17 mouse cellular contexts compared by ENCODE assay signal in genomic region chr17:35972131-35972530, GRCm38 (mm10). TPM values are rescaled to one million over a fixed set of nuclear protein-coding genes. Genes with fewer than 3 reads are reported as not detected.
A peak's percentile ranks its signal among the peaks of the same experiment; 100 is the strongest.
DNase-seq lines count a peak whose midpoint lies in the region; ATAC-seq and TF ChIP-seq lines count a peak whose summit lies in the region.
"Had no signal": no experiment of that assay in that cellular context is flagged by ENCODE, and none has a peak within 500 bp of the region (broad histone marks: within the 10 kb centered on the region; RNA-seq: fewer than 3 reads in every experiment).

No protein-coding gene starts in this region.

- H3K4me3 ChIP-seq in G1E (ENCODE audit: low read depth, low read length): no peak overlapping the region
- no peak overlapping the region for H3K4me3 ChIP-seq in intestine, postnatal 0 days (ENCODE audit: low read depth, low read length)
- no peak overlapping the region for H3K4me3 ChIP-seq in hindbrain, embryonic 12.5 days
- H3K4me3 ChIP-seq: embryonic facial prominence, embryonic 12.5 days; forebrain, embryonic 12.5 days; heart, embryonic 12.5 days; hindbrain, embryonic 10.5 days; hindbrain, embryonic 15.5 days had no signal

- DNase-seq in lung, postnatal 36 days: peak; percentile 18
- DNase-seq in lung, postnatal 25 days (ENCODE audit: low spot score): no peak
- no peak for DNase-seq in G1E (ENCODE audit: low spot score)
- peak; percentile 40 for DNase-seq in adipocyte (ENCODE audit: low spot score)
- no peak for DNase-seq in gastrocnemius, postnatal 14 days
- DNase-seq: adrenal gland, postnatal 36 days; cerebellum, postnatal 25 days; gastrocnemius, postnatal 25 days; kidney, adult 18-20 months had no signal

- H3K27ac ChIP-seq in intestine, postnatal 0 days (ENCODE audit: low read depth, low read length): no peak overlapping the region
- H3K27ac ChIP-seq in hindbrain, embryonic 12.5 days: no peak overlapping the region
- H3K27ac ChIP-seq: embryonic facial prominence, embryonic 12.5 days; forebrain, embryonic 12.5 days; hindbrain, embryonic 10.5 days; hindbrain, embryonic 15.5 days had no signal

- peak; percentile 57 for ATAC-seq in G1E (ENCODE audit: extremely low read depth, insufficient number of reproducible peaks, low FRiP score, poor library complexity, severe bottlenecking)
- no peak for ATAC-seq in intestine, postnatal 0 days
- ATAC-seq in hindbrain, embryonic 12.5 days (ENCODE audit: low FRiP score): no peak
- ATAC-seq: forebrain, embryonic 16.5 days had no signal

- 24% methylated on average over 1 of the region's 1 CpGs for WGBS in intestine, postnatal 0 days
- 68% methylated on average over 1 of the region's 1 CpGs for WGBS in hindbrain, embryonic 12.5 days

- no peaks in the 10 kb centered on the region for H3K27me3 ChIP-seq in G1E (ENCODE audit: insufficient read depth, low read length)
- H3K27me3 ChIP-seq in intestine, postnatal 0 days (replicated peaks; ENCODE audit: control insufficient read depth, insufficient read depth, low read length): no peaks in the 10 kb centered on the region
- no peaks in the 10 kb centered on the region for H3K27me3 ChIP-seq in hindbrain, embryonic 12.5 days
- H3K27me3 ChIP-seq: embryonic facial prominence, embryonic 12.5 days; forebrain, embryonic 12.5 days; heart, embryonic 12.5 days; hindbrain, embryonic 15.5 days had no signal

- no peaks in the 10 kb centered on the region for H3K9me3 ChIP-seq in G1E (replicated peaks)
- H3K9me3 ChIP-seq in intestine, postnatal 0 days (ENCODE audit: control insufficient read depth): no peaks in the 10 kb centered on the region
- H3K9me3 ChIP-seq in hindbrain, embryonic 12.5 days (replicated peaks): no peaks in the 10 kb centered on the region
- H3K9me3 ChIP-seq: embryonic facial prominence, embryonic 12.5 days; forebrain, embryonic 12.5 days; heart, embryonic 12.5 days; hindbrain, embryonic 10.5 days; hindbrain, embryonic 15.5 days had no signal

- H3K4me1 ChIP-seq in G1E (ENCODE audit: insufficient read depth, low read depth, low read length): peaks cover 46% of the 10 kb centered on the region
- H3K4me1 ChIP-seq in intestine, postnatal 0 days (replicated peaks; ENCODE audit: control insufficient read depth, insufficient read depth, low read length): 0 out of 2 replicates have a peak, but pooled peaks cover 5% of the 10 kb centered on the region
- peaks cover 19% of the 10 kb centered on the region for H3K4me1 ChIP-seq in hindbrain, embryonic 12.5 days

- no peak overlapping the region for H3K9ac ChIP-seq in intestine, postnatal 0 days (ENCODE audit: low read depth, low read length)
- no peak overlapping the region for H3K9ac ChIP-seq in hindbrain, embryonic 12.5 days
- H3K9ac ChIP-seq: embryonic facial prominence, embryonic 12.5 days; forebrain, embryonic 12.5 days; heart, embryonic 12.5 days; hindbrain, embryonic 15.5 days had no signal

- no peak for TF ChIP-seq CTCF in G1E (IDR thresholded peaks at IDR 0.05; ENCODE audit: low read depth, low read length)
- TF ChIP-seq CTCF in intestine, postnatal 0 days (IDR thresholded peaks at IDR 0.05; ENCODE audit: low read depth): no peak

- H3K4me2 ChIP-seq in intestine, postnatal 0 days (replicated peaks; ENCODE audit: low read depth): no peak overlapping the region
- no peak overlapping the region for H3K4me2 ChIP-seq in hindbrain, embryonic 12.5 days (replicated peaks)
- H3K4me2 ChIP-seq: embryonic facial prominence, embryonic 12.5 days; forebrain, embryonic 12.5 days; heart, embryonic 12.5 days; hindbrain, embryonic 15.5 days had no signal

- peaks cover 74% of the 10 kb centered on the region for H3K36me3 ChIP-seq in G1E (replicated peaks)
- peaks cover 13% of the 10 kb centered on the region; the same call in 1 of the 2 replicates for H3K36me3 ChIP-seq in intestine, postnatal 0 days (ENCODE audit: control insufficient read depth, insufficient read depth)
- peaks cover 27% of the 10 kb centered on the region for H3K36me3 ChIP-seq in hindbrain, embryonic 12.5 days

- intact Hi-C loops in gastrocnemius, postnatal 14 days (cut with DNase I; ENCODE audit: low total_unique reads): no loop called here

RNA-seq across cellular contexts. Expression of gene Abcf1, which starts 2.6 kb away (rescaled TPM):
- 77.0 and 80.6 TPM in 2 replicates for total RNA-seq in G1E (2014; fragmentation: Nextera tagmentation)
- total RNA-seq in G1E (2017): 129 and 176 TPM in 2 replicates
- polyA plus RNA-seq in G1E (2012): 167 and 196 TPM in 2 replicates
- 84.1 and 91.1 TPM in 2 replicates for polyA plus RNA-seq in intestine, postnatal 0 days (2015; fragmentation: Nextera tagmentation; extraction: Ambion mirVana)
- total RNA-seq in gastrocnemius, postnatal 14 days (2021): 10 to 100 TPM; 64.1 to 66.7 TPM
- polyA plus RNA-seq in hindbrain, embryonic 12.5 days (2016; fragmentation: Nextera tagmentation; extraction: Ambion mirVana): 109 and 119 TPM in 2 replicates

RNA-seq across cellular contexts. Expression of gene Gnl1, which starts 7.5 kb away (rescaled TPM):
- 18.5 and 22.9 TPM in 2 replicates for total RNA-seq in G1E (2014; fragmentation: Nextera tagmentation)
- total RNA-seq in G1E (2017): 28.6 and 29.5 TPM in 2 replicates
- polyA plus RNA-seq in G1E (2012): 120 and 121 TPM in 2 replicates
- 29.4 and 33.9 TPM in 2 replicates for polyA plus RNA-seq in intestine, postnatal 0 days (2015; fragmentation: Nextera tagmentation; extraction: Ambion mirVana)
- 10 to 100 TPM; 16.3 to 19.0 TPM for total RNA-seq in gastrocnemius, postnatal 14 days (2021)
- 54.9 and 57.7 TPM in 2 replicates for polyA plus RNA-seq in hindbrain, embryonic 12.5 days (2016; fragmentation: Nextera tagmentation; extraction: Ambion mirVana)

RNA-seq across cellular contexts. Expression of gene Prr3, which starts 7.9 kb away (rescaled TPM):
- total RNA-seq in G1E (2014; fragmentation: Nextera tagmentation): 38.6 and 49.4 TPM in 2 replicates
- 11.4 and 15.6 TPM in 2 replicates for total RNA-seq in G1E (2017)
- polyA plus RNA-seq in G1E (2012): 30.1 and 33.1 TPM in 2 replicates
- 9.4 and 9.6 TPM in 2 replicates for polyA plus RNA-seq in intestine, postnatal 0 days (2015; fragmentation: Nextera tagmentation; extraction: Ambion mirVana)
- total RNA-seq in gastrocnemius, postnatal 14 days (2021): 1 to 10 TPM; 4.2 to 5.0 TPM
- polyA plus RNA-seq in hindbrain, embryonic 12.5 days (2016; fragmentation: Nextera tagmentation; extraction: Ambion mirVana): 53.4 and 61.0 TPM in 2 replicates

RNA-seq across cellular contexts. Expression of gene H2-T24, which starts 48.2 kb away (rescaled TPM):
- total RNA-seq in G1E (2014; fragmentation: Nextera tagmentation) (16.6 TPM in 1 of 2 replicates, not detected in the other), G1E (2017) (5.8 and 6.9 TPM in 2 replicates)
- 0.47 and 0.50 TPM in 2 replicates for polyA plus RNA-seq in G1E (2012)
- 1.4 and 1.5 TPM in 2 replicates for polyA plus RNA-seq in intestine, postnatal 0 days (2015; fragmentation: Nextera tagmentation; extraction: Ambion mirVana)
- total RNA-seq in gastrocnemius, postnatal 14 days (2021): under 1 TPM; 0.62 to 0.93 TPM
- 5.5 and 5.6 TPM in 2 replicates for polyA plus RNA-seq in hindbrain, embryonic 12.5 days (2016; fragmentation: Nextera tagmentation; extraction: Ambion mirVana)

RNA-seq across cellular contexts. Expression of gene Ppp1r10, which starts 55.9 kb away (rescaled TPM):
- 85.7 and 93.8 TPM in 2 replicates for total RNA-seq in G1E (2014; fragmentation: Nextera tagmentation)
- total RNA-seq in G1E (2017): 64.7 and 77.3 TPM in 2 replicates
- polyA plus RNA-seq in G1E (2012): 30.9 and 33.0 TPM in 2 replicates
- 13.8 and 14.3 TPM in 2 replicates for polyA plus RNA-seq in intestine, postnatal 0 days (2015; fragmentation: Nextera tagmentation; extraction: Ambion mirVana)
- 10 to 100 TPM; 26.0 to 28.3 TPM for total RNA-seq in gastrocnemius, postnatal 14 days (2021)
- 58.3 and 68.2 TPM in 2 replicates for polyA plus RNA-seq in hindbrain, embryonic 12.5 days (2016; fragmentation: Nextera tagmentation; extraction: Ambion mirVana)

Comparison
In these comparisons a context has a peak if more than half of its experiments do, and no peak if none do; other contexts are left out.
1. DNase-seq: peak in lung, postnatal 36 days (single experiment) and adipocyte (single experiment); none in lung, postnatal 25 days (single experiment), G1E (single experiment) and gastrocnemius, postnatal 14 days (single experiment).